Mouse (Mus musculus) forebrain, embryonic 16.5 days (tissue): Measurements from ENCODE around the gene Cdh1. TPM values are rescaled to one million over a fixed set of nuclear protein-coding genes. Genes with fewer than 3 reads are reported as not detected.

ENCODE experiments used
- ATAC-seq: fragments of 200-750 bp; cut with Nextera tagmentation; 2 replicates; pipeline ENCODE4 v1.8.0; 2017; ENCODE audit warnings: mild to moderate bottlenecking, moderate library complexity
- H3K27ac ChIP-seq: fragments of 300-500 bp; sonication (generic); 2 replicates; pipeline ENCODE4 v1.5.1; 2014; ENCODE audit warnings: low read length, control low read depth
- H3K27me3 ChIP-seq: fragments of 300-500 bp; sonication (generic); replicated peaks from 2 replicates; pipeline ENCODE4 v1.6.1; 2014; ENCODE audit warnings: low read length; ENCODE audit not compliant: control insufficient read depth, insufficient read depth
- H3K36me3 ChIP-seq: fragments of 300-500 bp; sonication (generic); 2 replicates; pipeline ENCODE4 v1.6.1; 2014; ENCODE audit not compliant: control insufficient read depth, insufficient read depth
- H3K4me1 ChIP-seq: fragments of 300-500 bp; sonication (generic); replicated peaks from 2 replicates; pipeline ENCODE4 v1.6.1; 2014; ENCODE audit warnings: low read length; ENCODE audit not compliant: control insufficient read depth, insufficient read depth
- H3K4me2 ChIP-seq: fragments of 300-500 bp; sonication (generic); 2 replicates; pipeline ENCODE4 v1.6.1; 2014; ENCODE audit warnings: mild to moderate bottlenecking, low read length, control low read depth
- H3K4me3 ChIP-seq: fragments of 300-500 bp; sonication (generic); replicated peaks from 2 replicates; pipeline ENCODE4 v1.5.1; 2014; ENCODE audit warnings: mild to moderate bottlenecking, low read length, control low read depth
- H3K9ac ChIP-seq: fragments of 300-500 bp; sonication (generic); replicated peaks from 2 replicates; pipeline ENCODE4 v1.6.1; 2014; ENCODE audit warnings: low read depth, low read length, control low read depth
- H3K9me3 ChIP-seq: fragments of 300-500 bp; sonication (generic); 2 replicates; pipeline ENCODE4 v1.6.1; 2016; ENCODE audit warnings: low read length; ENCODE audit not compliant: control insufficient read depth
- WGBS: fragments of 180-500 bp; shearing (Covaris S2); extraction: QIAGEN DNeasy Blood & Tissue Kit; methylation state at CpG from one replicate; pipeline ENCODE4 v1.1.7; 2014; 5-methylcytosine and 5-hydroxymethylcytosine counted together
- polyA plus RNA-seq: library from polyadenylated mRNA; unstranded; fragments of >200 nt; fragmentation: Nextera tagmentation; extraction: Ambion mirVana; gene quantifications from 2 replicates; pipeline ENCODE4 v1.2.1, GENCODE M21; 2015

Cdh1 gene
- polyA plus RNA-seq, 1 experiment from 2014 or later: 3.0 TPM

DNA sequence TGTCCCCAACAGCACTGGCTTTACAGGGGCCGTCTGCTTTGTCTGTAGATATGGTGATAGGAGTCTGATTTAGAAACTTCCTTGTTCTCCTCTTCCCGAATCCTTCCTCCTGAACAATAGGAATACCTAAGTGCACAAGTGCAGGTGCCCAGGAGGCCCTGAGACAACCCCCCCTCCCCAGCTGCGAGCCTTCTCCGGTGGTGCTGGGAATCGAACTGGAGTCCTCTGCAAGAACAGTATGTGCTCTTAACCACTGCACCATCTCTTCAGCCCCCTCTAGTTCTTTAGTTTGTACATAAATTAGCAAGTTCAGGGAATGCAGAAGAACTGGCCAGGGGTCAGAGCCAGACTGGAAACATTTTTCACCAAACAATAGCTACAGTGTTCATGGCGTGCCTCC, 14.7 kb downstream of the Cdh1 start:
- WGBS: 74% methylated on average over 6 of the region's 6 CpGs
- no peaks in the 10 kb centered on the region for H3K9me3 ChIP-seq
- no peak overlapping the region for H3K9ac ChIP-seq
- H3K4me3 ChIP-seq: no peak overlapping the region
- H3K4me2 ChIP-seq: no peak overlapping the region
- H3K27ac ChIP-seq: no peak overlapping the region
- ATAC-seq: no peak
- H3K36me3 ChIP-seq: no peaks in the 10 kb centered on the region
- no peaks in the 10 kb centered on the region for H3K27me3 ChIP-seq
- H3K4me1 ChIP-seq: no peaks in the 10 kb centered on the region

DNA sequence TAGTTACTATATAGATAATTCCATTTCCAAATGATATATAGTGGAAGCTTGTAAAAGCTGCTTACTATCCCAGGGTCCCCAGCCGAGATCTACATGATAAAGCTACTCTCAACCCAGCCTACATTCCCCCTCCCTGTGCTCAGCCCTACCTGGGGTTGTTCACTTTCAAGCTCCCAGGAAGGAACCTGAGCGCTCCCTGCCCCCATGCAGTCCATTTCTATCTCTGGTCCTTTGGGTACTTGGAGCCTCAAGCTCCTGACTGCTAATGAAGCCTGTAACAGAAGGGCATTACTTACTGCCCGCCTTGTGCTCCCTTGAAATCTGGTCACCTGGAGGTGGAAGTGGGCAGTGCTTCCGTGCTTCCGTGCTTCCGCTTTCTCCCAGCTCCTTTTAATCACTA, 15.2 kb downstream of the Cdh1 start:
- ATAC-seq: no peak

DNA sequence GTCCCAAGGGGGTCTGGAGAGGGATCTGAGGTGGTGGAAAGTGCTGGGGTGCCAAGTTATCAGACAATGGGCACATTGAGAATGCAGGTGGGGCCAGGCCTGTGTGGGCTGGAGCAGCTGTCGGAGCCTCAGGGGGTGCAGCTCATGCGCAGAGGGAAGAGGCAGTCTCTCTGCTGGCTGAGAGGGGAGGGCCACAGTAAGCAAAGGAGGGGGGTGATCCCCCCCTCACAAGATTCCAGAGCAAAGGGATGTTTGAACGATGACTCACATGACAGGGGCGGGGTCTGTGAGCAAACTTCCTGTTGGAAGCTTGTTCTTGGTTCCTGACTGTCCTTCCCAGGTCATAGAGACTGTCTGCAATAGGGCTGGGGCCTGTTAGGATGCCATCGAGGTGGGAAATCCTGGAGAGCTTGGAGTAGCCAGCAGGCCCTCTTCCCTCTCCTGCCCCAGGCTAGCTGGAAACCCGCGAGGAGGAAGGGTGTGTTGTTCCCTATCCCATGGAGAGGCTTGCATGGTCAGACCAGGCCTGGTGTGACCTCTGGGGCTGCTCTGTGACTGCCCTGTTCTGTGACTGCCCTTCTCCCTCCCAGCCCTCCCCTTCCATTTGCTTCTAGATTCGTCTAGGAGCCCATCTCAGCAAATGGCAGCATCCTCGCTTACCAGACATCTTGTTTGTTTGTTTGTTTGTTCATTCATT, 16.5 kb downstream of the Cdh1 start:
- Histone ChIP-seq H3K27ac (no peak overlapping the region), H3K4me1 (no peaks in the 10 kb centered on the region), H3K4me3 (no peak overlapping the region), H3K4me2 (no peak overlapping the region), H3K36me3 (no peaks in the 10 kb centered on the region), H3K9me3 (no peaks in the 10 kb centered on the region), H3K27me3 (no peaks in the 10 kb centered on the region), H3K9ac (no peak overlapping the region)
- 60% methylated on average over 9 of the region's 9 CpGs for WGBS
- ATAC-seq: no peak

More for the DNA sequence above, 15.2 kb downstream of the Cdh1 start:
- Histone ChIP-seq H3K9me3 (no peaks in the 10 kb centered on the region), H3K4me2 (no peak overlapping the region), H3K9ac (no peak overlapping the region), H3K27ac (no peak overlapping the region), H3K36me3 (no peaks in the 10 kb centered on the region), H3K27me3 (no peaks in the 10 kb centered on the region), H3K4me3 (no peak overlapping the region), H3K4me1 (no peaks in the 10 kb centered on the region)
- 53% methylated on average over 6 of the region's 6 CpGs for WGBS

DNA sequence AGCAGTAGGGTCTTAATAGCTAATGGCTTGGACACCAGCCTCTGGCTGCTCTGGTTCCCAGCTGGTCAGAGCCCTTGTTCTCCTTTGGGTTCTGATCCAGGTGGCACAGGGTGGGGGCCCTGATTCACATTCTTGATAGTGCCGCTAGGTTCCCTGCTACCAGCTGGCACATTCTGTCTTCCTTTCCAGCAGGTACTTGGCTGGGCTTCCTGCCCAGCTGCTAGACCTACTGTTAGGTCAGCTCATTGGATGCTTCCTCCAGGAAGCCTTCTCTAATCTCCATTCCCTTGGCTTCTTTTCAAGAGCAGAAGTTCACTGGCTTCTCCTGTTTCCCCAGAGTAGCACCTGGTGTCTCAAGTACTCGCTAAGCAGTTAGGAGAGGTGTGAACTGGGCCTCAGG, 17.3 kb downstream of the Cdh1 start:
- Histone ChIP-seq H3K9ac (no peak overlapping the region), H3K27me3 (no peaks in the 10 kb centered on the region), H3K4me3 (no peak overlapping the region), H3K36me3 (no peaks in the 10 kb centered on the region), H3K4me2 (no peak overlapping the region), H3K4me1 (no peaks in the 10 kb centered on the region), H3K9me3 (no peaks in the 10 kb centered on the region), H3K27ac (no peak overlapping the region)
- ATAC-seq: no peak
- WGBS: 61% methylated on average over 2 of the region's 2 CpGs

DNA sequence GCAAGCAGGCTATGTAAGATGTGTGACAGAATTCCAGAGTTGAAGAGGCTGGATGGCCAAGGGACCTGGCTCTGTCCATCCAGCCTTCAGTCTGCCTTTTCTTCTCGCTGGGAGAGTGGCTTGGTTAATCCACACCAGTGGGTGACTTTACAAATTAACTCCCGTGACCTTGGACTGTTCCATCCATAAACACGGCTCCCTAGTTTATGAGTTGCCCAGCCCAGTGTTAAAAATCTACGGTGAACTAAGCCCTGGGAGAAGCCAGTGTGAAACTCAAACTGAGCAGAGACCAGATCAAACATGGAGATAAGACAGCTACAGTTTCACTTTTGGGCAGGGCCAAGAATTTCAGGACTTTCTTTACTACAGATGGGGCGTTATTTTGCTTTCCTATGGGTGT, 19.9 kb downstream of the Cdh1 start:
- H3K27ac ChIP-seq: no peak overlapping the region
- H3K9me3 ChIP-seq: no peaks in the 10 kb centered on the region
- no peaks in the 10 kb centered on the region for H3K4me1 ChIP-seq
- H3K9ac ChIP-seq: no peak overlapping the region
- no peak for ATAC-seq
- no peaks in the 10 kb centered on the region for H3K36me3 ChIP-seq
- WGBS: 88% methylated on average over 5 of the region's 5 CpGs
- H3K4me2 ChIP-seq: no peak overlapping the region
- H3K4me3 ChIP-seq: no peak overlapping the region
- H3K27me3 ChIP-seq: no peaks in the 10 kb centered on the region

DNA sequence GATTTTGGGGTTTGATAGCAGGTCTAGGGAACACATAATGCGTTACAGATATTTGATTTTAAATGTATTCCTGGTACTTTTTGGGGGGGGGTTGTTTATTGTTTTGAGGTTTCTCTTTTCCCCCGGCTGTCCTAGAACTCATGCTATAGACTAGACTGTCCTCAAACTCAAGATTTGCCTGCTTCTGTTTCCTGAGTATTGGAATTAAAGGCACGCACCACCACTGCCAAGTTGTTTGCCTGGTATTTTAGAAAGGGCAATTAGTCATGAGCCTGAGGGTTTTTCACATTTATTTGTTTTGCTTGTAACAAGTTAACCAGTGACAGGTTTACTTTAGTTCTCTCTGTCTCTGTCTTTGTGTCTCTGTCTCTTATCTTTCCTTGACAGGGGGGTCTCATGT, 20.3 kb downstream of the Cdh1 start:
- Histone ChIP-seq H3K4me1 (no peaks in the 10 kb centered on the region), H3K27ac (no peak overlapping the region), H3K27me3 (no peaks in the 10 kb centered on the region), H3K4me3 (no peak overlapping the region), H3K4me2 (no peak overlapping the region), H3K9ac (no peak overlapping the region), H3K9me3 (no peaks in the 10 kb centered on the region), H3K36me3 (no peaks in the 10 kb centered on the region)
- 93% methylated on average over 3 of the region's 3 CpGs for WGBS
- ATAC-seq: no peak

DNA sequence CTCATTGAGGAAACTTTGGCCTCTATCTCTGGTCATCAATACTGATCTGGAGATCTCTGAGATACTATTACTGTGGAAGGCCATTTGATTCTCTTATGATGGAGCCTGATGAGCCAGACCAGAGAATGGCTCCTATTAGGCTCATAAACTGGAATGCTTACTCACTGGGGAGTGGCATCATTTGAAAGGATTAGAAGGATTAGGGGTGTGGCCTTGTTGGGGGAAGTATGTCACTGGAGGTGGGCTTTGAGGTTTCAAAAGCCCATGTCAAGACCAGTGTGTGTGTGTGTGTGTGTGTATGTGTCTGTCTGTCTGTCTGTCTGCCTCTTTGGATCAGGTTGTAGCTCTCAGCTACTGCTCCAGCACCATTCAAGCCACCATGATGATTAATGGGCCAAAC, 20.8 kb downstream of the Cdh1 start:
- no peak for ATAC-seq
- H3K9me3 ChIP-seq: no peaks in the 10 kb centered on the region

DNA sequence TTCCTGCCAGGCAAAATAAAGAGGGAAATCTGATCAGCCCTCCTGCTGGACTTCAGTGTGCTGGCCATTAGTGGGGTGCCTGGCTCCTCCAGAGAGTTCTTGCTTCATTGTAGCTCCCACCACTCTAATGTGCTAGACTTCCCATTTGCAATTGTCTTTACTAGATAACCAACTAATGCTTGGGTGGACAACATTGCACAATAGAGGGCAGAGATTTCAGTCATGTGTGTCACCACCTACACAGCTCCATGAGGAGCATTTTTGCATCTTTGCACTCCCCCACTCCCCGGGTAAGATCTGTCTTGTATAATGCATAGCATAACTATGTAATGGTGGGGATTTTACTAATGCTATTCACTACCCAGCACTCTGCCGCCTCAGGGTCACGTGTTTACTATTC, 21.6 kb downstream of the Cdh1 start:
- H3K36me3 ChIP-seq: no peaks in the 10 kb centered on the region
- no peaks in the 10 kb centered on the region for H3K9me3 ChIP-seq
- H3K27me3 ChIP-seq: no peaks in the 10 kb centered on the region
- no peaks in the 10 kb centered on the region for H3K4me1 ChIP-seq
- 84% methylated on average over 3 of the region's 3 CpGs for WGBS
- ATAC-seq: no peak
- no peak overlapping the region for H3K9ac ChIP-seq
- no peak overlapping the region for H3K27ac ChIP-seq
- no peak overlapping the region for H3K4me3 ChIP-seq
- H3K4me2 ChIP-seq: no peak overlapping the region

More for the DNA sequence above, 20.8 kb downstream of the Cdh1 start:
- H3K27ac ChIP-seq: no peak overlapping the region
- no peaks in the 10 kb centered on the region for H3K4me1 ChIP-seq
- H3K9ac ChIP-seq: no peak overlapping the region
- no peak overlapping the region for H3K4me3 ChIP-seq
- no peaks in the 10 kb centered on the region for H3K27me3 ChIP-seq
- no peak overlapping the region for H3K4me2 ChIP-seq
- H3K36me3 ChIP-seq: no peaks in the 10 kb centered on the region

DNA sequence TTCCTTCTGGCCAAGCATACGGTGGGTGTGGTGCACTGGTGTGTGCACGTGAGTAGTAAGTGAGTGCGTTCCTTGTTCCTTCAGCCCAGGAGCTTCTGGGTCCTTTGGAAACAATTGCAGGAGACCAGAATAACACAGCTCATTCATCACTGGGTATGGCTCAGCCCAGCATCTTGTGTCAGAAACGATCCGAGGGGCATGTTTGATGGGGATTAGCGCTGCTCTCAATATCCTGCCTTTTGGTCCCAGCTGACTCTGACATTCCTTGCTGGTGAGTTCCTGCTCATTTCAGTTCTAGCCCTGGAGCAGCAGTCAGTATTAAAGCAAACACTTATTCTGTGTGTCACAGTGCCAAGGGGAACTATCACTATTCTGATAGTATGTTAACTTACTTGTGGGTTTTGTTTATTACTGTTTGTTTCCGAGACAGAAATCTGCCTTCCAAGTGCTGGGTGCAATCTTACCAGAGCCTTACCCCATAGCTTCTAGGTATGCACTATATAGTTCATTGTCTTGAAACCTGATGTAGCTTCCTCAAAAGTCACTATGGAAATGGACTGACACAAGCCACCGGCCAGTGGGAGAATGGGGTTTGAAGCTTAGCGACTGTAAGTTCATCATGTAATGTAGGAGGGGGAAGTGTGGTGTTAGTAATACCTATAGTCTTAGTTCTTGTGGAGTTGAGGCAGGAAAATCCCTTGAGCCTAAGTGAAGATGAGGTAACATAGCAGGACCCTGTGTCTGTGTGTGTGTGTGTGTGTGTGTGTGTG, 23.1 kb downstream of the Cdh1 start:
- Histone ChIP-seq H3K4me2 (no peak overlapping the region), H3K9ac (no peak overlapping the region), H3K4me1 (no peaks in the 10 kb centered on the region), H3K9me3 (no peaks in the 10 kb centered on the region), H3K27me3 (no peaks in the 10 kb centered on the region), H3K36me3 (no peaks in the 10 kb centered on the region), H3K27ac (no peak overlapping the region), H3K4me3 (no peak overlapping the region)
- no peak for ATAC-seq
- 67% methylated on average over 9 of the region's 9 CpGs for WGBS
